Mouse (Mus musculus) macrophage (primary cell): ENCODE measurements around the gene Rfesd. TPM values are rescaled to one million over a fixed set of nuclear protein-coding genes. Genes with fewer than 3 reads are reported as not detected.
A peak's percentile ranks its signal among the peaks of the same experiment; 100 is the strongest.

Experiments
- H3K27ac ChIP-seq: fragments of 350-480 bp; formaldehyde crosslinking; 2 replicates; pipeline ENCODE4 v1.9.0; 2021
- H3K36me3 ChIP-seq: fragments of 350-480 bp; formaldehyde crosslinking; 2 replicates; pipeline ENCODE4 v1.9.0; 2021; ENCODE audit errors: inconsistent target
- H3K4me3 ChIP-seq: fragments of 350-480 bp; formaldehyde crosslinking; 2 replicates; pipeline ENCODE4 v1.9.0; 2021; ENCODE audit errors: inconsistent target
- H3K79me2 ChIP-seq: fragments of 350-480 bp; formaldehyde crosslinking; 2 replicates; pipeline ENCODE4 v1.9.0; 2021; ENCODE audit errors: inconsistent target
- WGBS: methylation state at CpG from one replicate; pipeline ENCODE4 v1.1.7; 2026; ENCODE audit warnings: inconsistent platforms; ENCODE audit not compliant: missing documents; 5-methylcytosine and 5-hydroxymethylcytosine counted together
- polyA plus RNA-seq: library from polyadenylated mRNA; stranded (reverse); fragments of 250-400 nt; gene quantifications from 3 replicates; pipeline ENCODE4 v1.2.4, GENCODE M21; 2018; ENCODE audit warnings: inconsistent platforms
- total RNA-seq, 78 experiments: library from RNA; depleted of rRNA; stranded (reverse); fragments of 250-400 nt; gene quantifications; 1 replicate in 9 of 78; 2 replicates in 24 of 78; 3 replicates in 43 of 78; 4 replicates in 2 of 78; pipeline ENCODE4 v1.2.4; 2018; ENCODE audit warnings: inconsistent platforms in 56 of 78

The Rfesd gene
- total RNA-seq (2018; cell fraction: chromatin; rRNA removed): 10 to 100 TPM in 10 of 26 experiments, 1 to 10 TPM in 16; 2.3 to 24.2 (median 8.1) TPM
- total RNA-seq (2018; cell fraction: cytosol; rRNA removed): 10 to 100 TPM in 23 of 26 experiments, 1 to 10 TPM in 3; 7.3 to 21.4 (median 15.4) TPM
- total RNA-seq (2018; cell fraction: nucleus; rRNA removed): 10 to 100 TPM in 12 of 26 experiments, 1 to 10 TPM in 14; 4.6 to 23.0 (median 8.7) TPM
- 13.1 to 15.2 TPM (median 13.5 TPM) in 3 replicates for polyA plus RNA-seq

- Histone ChIP-seq H3K27ac (peak within 1 kb of the TSS; percentile 92), H3K36me3 (no peaks in the 10 kb centered on the region), H3K4me3 (peak within 1 kb of the TSS; percentile 87), H3K79me2 (peaks cover 11% of the 10 kb centered on the region; the same call in 1 of the 2 replicates)
- WGBS: 1% methylated on average over 50 of the region's 50 CpGs
Observed at GRCm38 (mm10) chr13:76017974-76018843, at the start of gene Rfesd. Gene Rfesd, minus strand, starts transcription at chr13:76018719.

- Histone ChIP-seq H3K79me2 (no peaks in the 10 kb centered on the region), H3K36me3 (peaks cover 19% of the 10 kb centered on the region; the same call in 1 of the 2 replicates), H3K27ac (no peak overlapping the region), H3K4me3 (no peak overlapping the region)
- WGBS: 97% methylated on average over 13 of the region's 13 CpGs
Observed at GRCm38 (mm10) chr13:76064363-76064945, 45.9 kb upstream of the Rfesd start.

- H3K79me2 ChIP-seq: no peaks in the 10 kb centered on the region
- H3K4me3 ChIP-seq: no peak overlapping the region
- WGBS: 80% methylated on average over 4 of the region's 4 CpGs
Observed at GRCm38 (mm10) chr13:76063548-76063947, 45.0 kb upstream of the Rfesd start.

GRCm38 (mm10) chr13:76062569-76062968, 44.0 kb upstream of the Rfesd start:
- no peak overlapping the region for H3K27ac ChIP-seq
- 83% methylated on average over 3 of the region's 3 CpGs for WGBS
- peaks cover 19% of the 10 kb centered on the region; the same call in 1 of the 2 replicates for H3K36me3 ChIP-seq
- H3K4me3 ChIP-seq: no peak overlapping the region
- no peaks in the 10 kb centered on the region for H3K79me2 ChIP-seq

More at GRCm38 (mm10) chr13:76063548-76063947, 45.0 kb upstream of the Rfesd start:
- Histone ChIP-seq H3K27ac (no peak overlapping the region), H3K36me3 (peaks cover 19% of the 10 kb centered on the region; the same call in 1 of the 2 replicates)

- 87% methylated on average over 3 of the region's 3 CpGs for WGBS
- no peaks in the 10 kb centered on the region for H3K79me2 ChIP-seq
- H3K27ac ChIP-seq: no peak overlapping the region
- H3K4me3 ChIP-seq: no peak overlapping the region
- H3K36me3 ChIP-seq: peaks cover 19% of the 10 kb centered on the region; the same call in 1 of the 2 replicates
Observed at GRCm38 (mm10) chr13:76062126-76062525, 43.6 kb upstream of the Rfesd start.

GRCm38 (mm10) chr13:76059591-76059990, 41.1 kb upstream of the Rfesd start:
- WGBS: 100% methylated on average over 4 of the region's 4 CpGs
- H3K27ac ChIP-seq: no peak overlapping the region
- H3K79me2 ChIP-seq: no peaks in the 10 kb centered on the region
- peaks cover 5% of the 10 kb centered on the region; the same call in 1 of the 2 replicates for H3K36me3 ChIP-seq
- H3K4me3 ChIP-seq: no peak overlapping the region

- Histone ChIP-seq H3K27ac (no peak overlapping the region), H3K79me2 (no peaks in the 10 kb centered on the region), H3K36me3 (no peaks in the 10 kb centered on the region), H3K4me3 (no peak overlapping the region)
- WGBS: 64% methylated on average over 10 of the region's 10 CpGs
Observed at GRCm38 (mm10) chr13:76057267-76058069, 38.9 kb upstream of the Rfesd start.

- H3K27ac ChIP-seq: no peak within 1 kb of the TSS
- no peaks in the 10 kb centered on the region for H3K79me2 ChIP-seq
- WGBS: 22% methylated on average over 9 of the region's 10 CpGs
- peak within 1 kb of the TSS; percentile 15; the same call in 1 of the 2 replicates for H3K4me3 ChIP-seq
- no peaks in the 10 kb centered on the region for H3K36me3 ChIP-seq
Observed at GRCm38 (mm10) chr13:76056896-76057266, 38.4 kb upstream of the Rfesd start, which contains the start of gene Gpr150. Gene Gpr150, minus strand, starts transcription at chr13:76056996.

- H3K36me3 ChIP-seq: no peaks in the 10 kb centered on the region
- no peaks in the 10 kb centered on the region for H3K79me2 ChIP-seq
- H3K27ac ChIP-seq: no peak overlapping the region
- 2% methylated on average over 34 of the region's 34 CpGs for WGBS
- H3K4me3 ChIP-seq: peak overlapping the region; percentile 1; the same call in 1 of the 2 replicates
Observed at GRCm38 (mm10) chr13:76056261-76056724, 37.8 kb upstream of the Rfesd start.

GRCm38 (mm10) chr13:76055391-76056232, 37.1 kb upstream of the Rfesd start:
- no peaks in the 10 kb centered on the region for H3K36me3 ChIP-seq
- 2% methylated on average over 58 of the region's 59 CpGs for WGBS
- H3K79me2 ChIP-seq: no peaks in the 10 kb centered on the region
- peak overlapping the region; percentile 15; the same call in 1 of the 2 replicates for H3K4me3 ChIP-seq
- H3K27ac ChIP-seq: no peak overlapping the region

- Histone ChIP-seq H3K79me2 (no peaks in the 10 kb centered on the region), H3K36me3 (no peaks in the 10 kb centered on the region), H3K27ac (no peak overlapping the region), H3K4me3 (no peak overlapping the region)
Observed at GRCm38 (mm10) chr13:76044971-76045370, 26.5 kb upstream of the Rfesd start.

- H3K27ac ChIP-seq: no peak overlapping the region
- no peaks in the 10 kb centered on the region for H3K36me3 ChIP-seq
- WGBS: 67% methylated on average over 1 of the region's 1 CpGs
- no peaks in the 10 kb centered on the region for H3K79me2 ChIP-seq
- no peak overlapping the region for H3K4me3 ChIP-seq
Observed at GRCm38 (mm10) chr13:76042455-76042854, 23.9 kb upstream of the Rfesd start.

GRCm38 (mm10) chr13:76024588-76024987, 6.1 kb upstream of the Rfesd start:
- Histone ChIP-seq H3K79me2 (no peaks in the 10 kb centered on the region), H3K27ac (no peak overlapping the region), H3K4me3 (no peak overlapping the region), H3K36me3 (no peaks in the 10 kb centered on the region)
- 44% methylated on average over 3 of the region's 3 CpGs for WGBS
